Mouse (Mus musculus) midbrain, embryonic 11.5 days (tissue): ENCODE results near the gene Gm9837. TPM values are rescaled to one million over a fixed set of nuclear protein-coding genes. Genes with fewer than 3 reads are reported as not detected.
A peak's percentile ranks its signal among the peaks of the same experiment; 100 is the strongest.

Source experiments
- ATAC-seq: fragments of 200-750 bp; cut with Nextera tagmentation; 2 replicates; pipeline ENCODE4 v1.8.0; 2017; ENCODE audit warnings: moderate TSS enrichment, moderate library complexity; ENCODE audit not compliant: low FRiP score
- DNase-seq: peaks from one replicate; pipeline ENCODE4 v3.0.0; 2015; ENCODE audit warnings: low spot score; ENCODE audit errors: missing footprints
- H3K27ac ChIP-seq: fragments of 300-500 bp; sonication (generic); 2 replicates; pipeline ENCODE4 v1.5.1; 2014; ENCODE audit warnings: low read depth, low read length
- H3K27me3 ChIP-seq: fragments of 300-500 bp; sonication (generic); 2 replicates; pipeline ENCODE4 v1.6.1; 2014; ENCODE audit warnings: mild to moderate bottlenecking, low read length, moderate library complexity, mixed read lengths; ENCODE audit not compliant: control insufficient read depth, insufficient read depth
- H3K36me3 ChIP-seq: fragments of 300-500 bp; sonication (generic); 2 replicates; pipeline ENCODE4 v1.6.1; 2014; ENCODE audit warnings: mild to moderate bottlenecking, low read length, moderate library complexity, mixed read lengths; ENCODE audit not compliant: control insufficient read depth, insufficient read depth
- H3K4me1 ChIP-seq: fragments of 300-500 bp; sonication (generic); 2 replicates; pipeline ENCODE4 v1.6.1; 2014; ENCODE audit warnings: low read length; ENCODE audit not compliant: control insufficient read depth, insufficient read depth
- H3K4me2 ChIP-seq: fragments of 300-500 bp; sonication (generic); 2 replicates; pipeline ENCODE4 v1.6.1; 2014; ENCODE audit warnings: mild to moderate bottlenecking, moderate library complexity
- H3K4me3 ChIP-seq: fragments of 300-500 bp; sonication (generic); 2 replicates; pipeline ENCODE4 v1.5.1; 2014; ENCODE audit warnings: low read depth, low read length
- H3K9ac ChIP-seq: fragments of 300-500 bp; sonication (generic); 2 replicates; pipeline ENCODE4 v1.6.1; 2014; ENCODE audit warnings: low read length
- H3K9me3 ChIP-seq: fragments of 300-500 bp; sonication (generic); 2 replicates; pipeline ENCODE4 v1.6.1; 2016; ENCODE audit warnings: low read length; ENCODE audit not compliant: control insufficient read depth
- WGBS: fragments of 180-500 bp; shearing (Covaris S2); extraction: QIAGEN DNeasy Blood & Tissue Kit; methylation state at CpG from one replicate; pipeline ENCODE4 v1.1.7; 2014; 5-methylcytosine and 5-hydroxymethylcytosine counted together
- polyA plus RNA-seq: library from polyadenylated mRNA; unstranded; fragments of >200 nt; fragmentation: Nextera tagmentation; extraction: Ambion mirVana; gene quantifications from 2 replicates; pipeline ENCODE4 v1.2.1, GENCODE M21; 2014

The Gm9837 gene
- polyA plus RNA-seq, 1 experiment from 2014 or later = not detected

- H3K27ac ChIP-seq = no peak overlapping the region
- H3K9ac ChIP-seq = 0 out of 2 replicates have a peak overlapping the region, but pooled peaks have one; percentile 9
- H3K4me1 ChIP-seq = peaks cover 17% of the 10 kb centered on the region
- 2% methylated on average over 59 of the region's 62 CpGs for WGBS
- DNase-seq (peak; percentile 94), ATAC-seq (no peak)
- peak overlapping the region; percentile 39 for H3K4me3 ChIP-seq
- peaks cover 5% of the 10 kb centered on the region; the same call in 1 of the 2 replicates for H3K9me3 ChIP-seq
- H3K36me3 ChIP-seq = no peaks in the 10 kb centered on the region
- H3K4me2 ChIP-seq = peak overlapping the region; percentile 51
- peaks cover 55% of the 10 kb centered on the region for H3K27me3 ChIP-seq
Observed at GRCm38 (mm10) chr11:53479171-53479782, 9.0 kb upstream of the Gm9837 start.

DNA sequence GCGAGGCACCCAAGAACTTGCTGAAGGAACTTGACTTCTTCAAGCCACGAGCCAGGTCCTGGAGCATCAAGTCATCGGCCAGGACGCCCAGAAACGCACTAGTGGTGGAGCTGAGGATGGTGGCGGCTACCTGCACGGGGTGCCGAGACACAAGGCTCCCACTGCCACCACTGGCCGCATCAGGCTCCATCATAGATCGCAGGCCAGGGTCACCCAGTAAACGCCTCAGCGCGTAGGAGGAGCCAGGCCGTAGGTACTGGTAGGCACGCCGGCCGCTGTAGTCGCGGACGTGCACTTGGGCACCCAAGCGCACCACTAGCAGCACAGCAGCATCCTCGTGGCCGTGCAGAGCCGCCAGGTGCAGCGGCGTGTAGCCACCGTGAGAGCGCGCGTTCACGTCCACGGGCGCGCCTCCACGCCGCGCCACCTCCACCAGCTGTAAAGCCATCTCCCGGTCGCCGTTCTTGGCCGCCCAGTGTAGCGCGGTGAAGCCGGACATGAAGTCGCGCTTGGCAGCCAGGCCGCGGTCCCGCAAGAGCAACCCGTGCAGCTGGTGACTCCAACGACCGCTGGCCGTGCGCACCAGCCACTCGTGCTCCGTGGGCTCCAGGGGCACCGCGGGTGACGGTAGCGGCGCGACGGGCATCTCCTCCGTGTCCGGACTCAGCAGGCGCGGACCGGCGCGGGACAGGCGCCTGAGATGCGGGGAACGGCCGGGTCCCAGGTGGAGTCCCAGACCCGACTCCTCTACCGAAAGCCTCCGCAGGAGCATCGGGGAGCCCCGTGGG lies 8.3 kb upstream of the Gm9837 start:
- peaks cover 59% of the 10 kb centered on the region for H3K27me3 ChIP-seq
- WGBS = 5% methylated on average over 79 of the region's 79 CpGs
- ATAC-seq = no peak
- peak overlapping the region; percentile 39 for H3K4me3 ChIP-seq
- H3K4me1 ChIP-seq = peaks cover 17% of the 10 kb centered on the region
- DNase-seq = peak; percentile 94
- no peak overlapping the region for H3K27ac ChIP-seq
- H3K9ac ChIP-seq = no peak overlapping the region
- H3K4me2 ChIP-seq = peak overlapping the region; percentile 51
- H3K36me3 ChIP-seq = no peaks in the 10 kb centered on the region
- H3K9me3 ChIP-seq = peaks cover 5% of the 10 kb centered on the region; the same call in 1 of the 2 replicates

DNA sequence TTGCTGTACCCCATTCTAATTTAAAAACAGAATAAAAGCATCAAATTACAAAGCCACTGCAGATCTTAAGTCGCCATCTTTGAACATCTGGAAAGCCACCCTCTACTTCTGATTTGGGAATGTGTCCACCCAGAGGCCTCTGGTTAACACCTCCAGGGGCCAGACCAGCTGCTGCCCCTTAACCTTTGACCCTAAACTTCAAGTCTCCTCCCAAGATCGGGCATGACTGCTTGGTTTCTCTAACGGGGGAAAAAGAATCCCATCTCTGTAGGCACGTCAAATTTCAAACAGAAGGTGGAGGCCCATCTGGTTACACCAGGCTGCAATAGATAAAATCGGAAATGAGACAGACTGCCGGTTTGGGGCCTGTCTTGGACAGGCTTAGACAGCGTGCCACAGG lies 7.6 kb upstream of the Gm9837 start:
- Histone ChIP-seq H3K4me2 (no peak overlapping the region), H3K4me3 (no peak overlapping the region), H3K36me3 (no peaks in the 10 kb centered on the region), H3K4me1 (peaks cover 17% of the 10 kb centered on the region), H3K9ac (no peak overlapping the region), H3K9me3 (peaks cover 5% of the 10 kb centered on the region; the same call in 1 of the 2 replicates), H3K27me3 (peaks cover 61% of the 10 kb centered on the region), H3K27ac (no peak overlapping the region)
- DNase-seq = no peak
- no peak for ATAC-seq
- WGBS = 38% methylated on average over 7 of the region's 7 CpGs

DNA sequence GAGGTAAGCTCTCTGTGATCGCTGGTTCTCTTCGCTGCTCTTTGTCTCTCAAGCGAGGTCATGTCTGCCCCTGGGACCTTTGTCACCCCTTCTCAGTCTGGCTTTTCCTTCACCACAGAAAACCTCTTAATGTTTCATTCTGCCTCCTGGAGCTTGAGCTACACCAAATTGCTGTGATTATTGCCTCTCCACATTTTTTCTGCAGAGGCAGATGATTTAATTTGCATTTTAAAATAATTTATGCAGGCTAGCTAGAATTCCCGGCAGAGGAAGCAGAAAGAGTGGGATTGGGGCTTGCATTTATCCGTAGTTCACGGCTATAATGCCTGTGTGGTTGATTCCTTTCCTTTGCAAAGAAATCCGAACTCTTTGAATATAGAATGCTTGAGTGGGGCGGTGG lies 5.3 kb upstream of the Gm9837 start:
- peaks cover 20% of the 10 kb centered on the region for H3K4me1 ChIP-seq
- H3K4me2 ChIP-seq = peak overlapping the region; percentile 30; the same call in 1 of the 2 replicates
- H3K36me3 ChIP-seq = no peaks in the 10 kb centered on the region
- H3K27me3 ChIP-seq = peaks cover 57% of the 10 kb centered on the region
- H3K4me3 ChIP-seq = no peak overlapping the region
- H3K9ac ChIP-seq = no peak overlapping the region; the same call in 1 of the 2 replicates
- 14% methylated on average over 8 of the region's 8 CpGs for WGBS
- ATAC-seq (peak; percentile 45; the same call in 1 of the 2 replicates), DNase-seq (no peak)
- no peak overlapping the region for H3K27ac ChIP-seq
- H3K9me3 ChIP-seq = peaks cover 5% of the 10 kb centered on the region; the same call in 1 of the 2 replicates

- Histone ChIP-seq H3K9me3 (no peaks in the 10 kb centered on the region), H3K27ac (no peak overlapping the region), H3K27me3 (peaks cover 38% of the 10 kb centered on the region), H3K9ac (no peak overlapping the region), H3K4me1 (peaks cover 20% of the 10 kb centered on the region), H3K36me3 (no peaks in the 10 kb centered on the region), H3K4me3 (no peak overlapping the region), H3K4me2 (no peak overlapping the region)
- ATAC-seq (no peak), DNase-seq (no peak)
- 80% methylated on average over 3 of the region's 3 CpGs for WGBS
Observed at GRCm38 (mm10) chr11:53472709-53473108, 2.4 kb upstream of the Gm9837 start.

DNA sequence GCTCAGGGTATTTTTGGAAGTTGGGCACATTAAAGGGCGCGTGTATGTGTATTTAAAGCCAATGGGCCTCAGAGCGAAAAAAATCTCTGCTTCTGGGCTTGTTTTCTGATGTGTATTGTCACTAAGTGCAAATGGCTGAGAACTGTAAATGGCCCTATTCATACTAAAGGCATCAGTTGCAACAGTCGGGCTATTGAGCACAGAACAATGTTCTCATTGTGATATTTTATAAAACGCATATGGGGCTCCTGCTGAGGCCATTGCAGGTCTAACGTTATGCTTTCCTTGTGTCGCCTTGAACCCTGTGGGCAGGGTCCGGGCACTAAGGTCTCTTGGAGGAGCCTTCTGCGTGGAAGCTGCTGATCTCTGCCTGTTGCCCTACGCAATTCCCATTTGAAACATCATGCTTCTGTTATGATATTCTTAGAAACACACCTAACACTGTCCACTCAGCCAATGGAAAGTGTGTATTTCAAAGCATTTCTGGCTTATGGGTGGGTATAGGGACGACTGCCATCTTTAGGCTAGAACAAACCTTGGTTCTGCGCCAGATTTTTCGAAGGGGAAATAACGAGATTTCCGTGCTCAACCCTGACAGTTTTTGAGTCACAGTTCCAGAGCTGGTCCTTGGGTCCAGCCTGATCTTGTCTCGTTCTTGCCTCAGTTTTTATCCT lies 848 bp downstream of the Gm9837 start:
- peaks cover 9% of the 10 kb centered on the region for H3K4me1 ChIP-seq
- 48% methylated on average over 16 of the region's 16 CpGs for WGBS
- H3K9me3 ChIP-seq = no peaks in the 10 kb centered on the region
- H3K4me2 ChIP-seq = no peak overlapping the region
- peaks cover 53% of the 10 kb centered on the region for H3K27me3 ChIP-seq
- H3K27ac ChIP-seq = no peak overlapping the region
- no peak overlapping the region for H3K4me3 ChIP-seq
- H3K9ac ChIP-seq = no peak overlapping the region
- H3K36me3 ChIP-seq = no peaks in the 10 kb centered on the region
- DNase-seq (peak; percentile 82), ATAC-seq (no peak)

GRCm38 (mm10) chr11:53466231-53466971 lies 3.9 kb downstream of the Gm9837 start:
- Histone ChIP-seq H3K27ac (no peak overlapping the region), H3K36me3 (no peaks in the 10 kb centered on the region), H3K9ac (peak overlapping the region; percentile 46; the same call in 1 of the 2 replicates), H3K27me3 (peaks cover 75% of the 10 kb centered on the region), H3K4me1 (peaks cover 13% of the 10 kb centered on the region), H3K9me3 (no peaks in the 10 kb centered on the region), H3K4me2 (peak overlapping the region; percentile 42), H3K4me3 (0 out of 2 replicates have a peak overlapping the region, but pooled peaks have one; percentile 6)
- DNase-seq (peak; percentile 98), ATAC-seq (peak; percentile 60; the same call in 1 of the 2 replicates)
- WGBS = 3% methylated on average over 40 of the region's 40 CpGs

DNA sequence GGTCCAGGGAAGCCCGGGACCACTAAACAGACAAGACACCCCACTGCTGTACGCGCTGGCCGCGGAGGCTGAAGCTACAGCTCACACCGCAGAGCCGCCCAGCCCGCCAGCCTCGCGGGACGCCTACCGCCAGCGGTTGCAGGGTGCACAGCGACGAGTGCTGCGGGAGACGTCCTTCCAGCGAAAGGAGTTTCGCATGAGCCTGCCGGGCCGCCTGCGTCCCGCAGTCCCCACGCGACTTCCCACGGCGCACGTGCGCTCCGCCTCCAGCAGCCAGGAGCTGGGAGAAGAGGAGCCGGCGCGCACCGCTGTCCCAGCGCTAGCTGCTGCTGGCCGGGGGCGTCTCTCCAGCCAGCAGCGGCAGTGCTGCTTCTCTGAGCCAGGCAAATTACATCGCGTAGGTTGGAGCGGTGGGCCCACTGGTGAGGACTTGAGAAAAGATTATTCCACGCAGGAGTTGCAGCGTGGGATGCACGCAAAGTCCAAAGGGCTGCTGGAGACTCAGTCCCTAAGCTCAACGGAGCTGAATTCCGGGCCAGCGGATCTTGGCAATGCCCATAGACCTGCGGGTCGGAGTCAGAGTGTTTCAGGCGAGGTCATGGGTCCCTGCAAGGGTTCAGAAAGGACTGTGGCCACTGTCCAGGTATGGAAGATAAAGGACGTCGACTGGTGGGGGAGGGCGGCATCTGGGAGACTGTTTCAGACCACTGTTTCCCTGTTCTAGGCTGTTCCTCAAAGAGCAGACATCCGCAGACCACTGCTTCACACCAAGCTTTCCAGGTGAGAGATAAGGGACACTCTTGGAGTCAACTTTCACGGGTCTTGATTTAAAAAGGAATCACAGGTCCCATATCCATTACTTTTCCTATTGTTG lies 6.5 kb downstream of the Gm9837 start:
- Histone ChIP-seq H3K4me3 (peak overlapping the region; percentile 36), H3K27me3 (peaks cover 63% of the 10 kb centered on the region), H3K4me2 (peak overlapping the region; percentile 64), H3K9me3 (no peaks in the 10 kb centered on the region), H3K4me1 (peaks cover 4% of the 10 kb centered on the region; the same call in 1 of the 2 replicates), H3K9ac (peak overlapping the region; percentile 47; the same call in 1 of the 2 replicates), H3K36me3 (no peaks in the 10 kb centered on the region), H3K27ac (no peak overlapping the region)
- DNase-seq (peak; percentile 94), ATAC-seq (no peak)
- 6% methylated on average over 55 of the region's 55 CpGs for WGBS
